Mouse (Mus musculus) E14TG2a.4 (cell line): Measurements from ENCODE around the gene Stx16.

Experiments
- H3K27me3 ChIP-seq: 2 replicates; pipeline ENCODE4 v1.6.1; 2014; ENCODE audit warnings: low read length, control low read depth; ENCODE audit not compliant: insufficient read depth
- H3K36me3 ChIP-seq: 2 replicates; pipeline ENCODE4 v1.6.1; 2014; ENCODE audit warnings: low read length, control low read depth; ENCODE audit not compliant: insufficient read depth
- H3K4me1 ChIP-seq: replicated peaks from 2 replicates; pipeline ENCODE4 v1.6.1; 2014; ENCODE audit warnings: low read depth, low read length, control low read depth
- H3K4me3 ChIP-seq: replicated peaks from 2 replicates; pipeline ENCODE4 v1.5.1; 2014; ENCODE audit warnings: mild to moderate bottlenecking, low read length
- H3K9me3 ChIP-seq: 2 replicates; pipeline ENCODE4 v1.6.1; 2014; ENCODE audit warnings: low read length, control low read depth
- CTCF ChIP-seq: conservative IDR thresholded peaks from 2 replicates; pipeline ENCODE4 v1.5.1; 2014; ENCODE audit warnings: low read length
- NANOG ChIP-seq: IDR thresholded peaks from 2 replicates; pipeline ENCODE4 v1.6.1; 2014; ENCODE audit warnings: borderline replicate concordance, low read length, mixed read lengths
- POU5F1 ChIP-seq: IDR thresholded peaks from 2 replicates; pipeline ENCODE4 v1.6.1; 2014; ENCODE audit warnings: low read length, borderline replicate concordance

The Stx16 gene

DNA sequence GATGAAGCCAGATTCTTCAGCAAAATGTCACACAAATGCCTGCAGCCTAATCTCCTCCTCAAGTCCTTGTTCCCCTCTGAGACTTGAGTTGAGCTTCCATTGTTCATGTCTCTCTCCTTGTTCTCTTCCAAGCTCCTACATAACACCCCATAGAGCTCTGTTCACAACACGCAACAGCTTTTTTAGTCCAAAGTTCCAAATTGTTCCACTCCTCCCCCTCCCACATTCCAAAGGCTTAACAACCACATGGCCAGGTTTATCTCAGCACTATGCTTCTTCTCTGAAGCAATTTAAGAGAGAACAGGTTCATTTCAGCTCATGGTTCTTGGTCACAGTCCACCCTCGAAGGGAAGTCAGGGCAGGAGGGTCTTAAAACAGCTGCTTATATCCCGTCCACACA lies 18.4 kb upstream of the Stx16 start:
- H3K27me3 ChIP-seq, result peaks cover 33% of the 10 kb centered on the region
- 0 out of 2 replicates have a peak, but pooled peaks cover 3% of the 10 kb centered on the region for H3K9me3 ChIP-seq
- peaks cover 6% of the 10 kb centered on the region for H3K4me1 ChIP-seq
- no peak for TF ChIP-seq POU5F1
- TF ChIP-seq NANOG, result no peak
- no peak for TF ChIP-seq CTCF
- no peaks in the 10 kb centered on the region for H3K36me3 ChIP-seq
- H3K4me3 ChIP-seq, result no peak overlapping the region

DNA sequence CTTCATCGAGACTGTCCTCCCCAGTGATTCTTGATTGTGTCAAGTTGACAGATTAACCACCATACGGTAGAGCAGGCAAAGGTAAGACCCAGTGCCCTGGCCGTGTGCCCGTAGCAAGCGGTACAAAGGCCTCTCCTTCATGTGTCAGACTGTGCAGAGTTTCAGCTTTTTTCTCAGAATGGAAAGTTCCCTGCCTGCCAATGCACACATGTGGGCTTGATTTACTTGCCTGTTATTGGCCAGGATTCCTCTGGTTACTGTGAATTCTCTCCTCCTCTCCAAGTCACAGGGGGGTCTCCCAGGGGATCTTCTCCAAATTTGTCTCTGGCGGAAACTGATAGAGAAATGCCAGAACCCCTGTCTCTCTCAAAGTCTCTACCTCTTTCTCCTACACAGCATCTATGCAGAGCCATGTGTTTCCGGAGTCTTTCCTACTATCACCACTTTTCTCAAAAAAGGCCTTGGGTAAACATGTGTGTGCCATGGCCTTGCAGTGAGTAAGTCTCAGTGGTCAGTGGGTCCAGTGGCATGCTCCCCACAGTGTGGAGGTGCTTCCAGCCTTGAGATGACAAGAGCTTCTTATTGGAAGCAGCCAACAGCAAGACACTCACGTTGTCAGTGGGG lies 17.7 kb upstream of the Stx16 start:
- Histone ChIP-seq H3K36me3 (no peaks in the 10 kb centered on the region), H3K4me1 (peaks cover 10% of the 10 kb centered on the region), H3K9me3 (0 out of 2 replicates have a peak, but pooled peaks cover 3% of the 10 kb centered on the region), H3K27me3 (peaks cover 30% of the 10 kb centered on the region), H3K4me3 (no peak overlapping the region)
- TF ChIP-seq POU5F1, result no peak
- no peak for TF ChIP-seq CTCF
- TF ChIP-seq NANOG, result no peak

DNA sequence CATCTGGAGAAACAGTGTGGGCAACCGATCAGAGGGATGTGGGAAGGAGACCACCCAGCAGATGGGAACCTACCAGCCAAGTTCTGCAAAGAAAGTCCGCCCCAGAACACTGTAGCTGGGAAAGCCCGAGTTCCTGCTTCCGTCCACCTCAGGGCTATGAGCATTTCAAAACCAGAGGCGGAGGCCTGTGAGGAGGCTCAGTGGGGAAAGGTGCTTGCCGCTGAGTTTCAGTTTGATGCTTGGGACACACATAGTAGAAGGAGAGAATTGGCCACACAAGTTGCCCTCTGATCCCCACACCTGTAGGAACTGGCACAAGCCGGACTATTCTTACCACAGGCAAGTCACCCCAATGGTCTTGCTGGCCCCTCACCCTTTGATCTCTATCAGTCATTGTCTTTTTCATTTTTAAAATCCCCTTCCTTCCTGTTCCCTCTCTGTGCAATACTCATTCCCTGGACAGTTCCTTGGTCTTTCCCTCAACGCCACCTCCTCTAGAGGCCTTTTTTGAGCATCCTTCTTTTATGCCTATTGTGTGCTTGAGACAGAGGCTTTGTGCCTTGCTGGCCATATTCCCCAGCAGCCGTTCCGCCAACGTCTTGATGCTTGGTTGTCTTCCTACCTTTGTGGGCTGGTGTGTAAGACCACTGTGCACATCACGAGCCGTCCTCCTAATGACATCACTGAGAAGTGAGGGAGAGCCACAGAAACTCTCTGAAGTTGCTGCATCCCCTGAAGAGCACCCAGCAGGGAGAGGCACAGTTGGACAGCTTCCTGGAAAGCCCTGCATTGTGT lies 16.3 kb upstream of the Stx16 start:
- H3K9me3 ChIP-seq, result 0 out of 2 replicates have a peak, but pooled peaks cover 3% of the 10 kb centered on the region
- TF ChIP-seq POU5F1 (no peak), CTCF (no peak), NANOG (no peak)

DNA sequence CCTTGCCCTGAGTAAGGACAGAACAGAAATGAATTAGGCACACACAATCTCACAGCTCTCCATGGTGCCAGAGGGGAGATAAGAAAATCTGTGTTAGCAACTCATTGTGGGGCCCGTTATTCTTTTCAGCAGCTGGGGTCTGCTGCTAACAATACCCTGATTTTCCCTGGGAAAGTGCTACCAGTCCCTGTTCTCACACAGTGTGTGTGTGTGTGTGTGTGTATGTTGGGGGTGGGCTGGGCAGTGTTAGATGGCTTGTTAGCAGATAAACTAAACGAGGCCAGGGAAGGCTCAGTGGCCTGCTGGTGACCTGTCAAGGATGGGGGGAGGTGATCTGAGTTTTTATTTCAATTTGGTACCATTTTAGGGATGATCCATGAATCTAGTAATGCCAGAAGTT lies 14.9 kb upstream of the Stx16 start:
- H3K36me3 ChIP-seq, result no peaks in the 10 kb centered on the region
- TF ChIP-seq POU5F1, result no peak
- TF ChIP-seq NANOG, result no peak
- TF ChIP-seq CTCF, result no peak
- H3K27me3 ChIP-seq, result peaks cover 26% of the 10 kb centered on the region
- 0 out of 2 replicates have a peak, but pooled peaks cover 3% of the 10 kb centered on the region for H3K9me3 ChIP-seq
- no peak overlapping the region for H3K4me3 ChIP-seq
- H3K4me1 ChIP-seq, result peaks cover 8% of the 10 kb centered on the region

More for the DNA sequence above, 16.3 kb upstream of the Stx16 start:
- H3K4me3 ChIP-seq, result no peak overlapping the region
- peaks cover 24% of the 10 kb centered on the region for H3K27me3 ChIP-seq
- H3K4me1 ChIP-seq, result peaks cover 12% of the 10 kb centered on the region
- no peaks in the 10 kb centered on the region for H3K36me3 ChIP-seq

DNA sequence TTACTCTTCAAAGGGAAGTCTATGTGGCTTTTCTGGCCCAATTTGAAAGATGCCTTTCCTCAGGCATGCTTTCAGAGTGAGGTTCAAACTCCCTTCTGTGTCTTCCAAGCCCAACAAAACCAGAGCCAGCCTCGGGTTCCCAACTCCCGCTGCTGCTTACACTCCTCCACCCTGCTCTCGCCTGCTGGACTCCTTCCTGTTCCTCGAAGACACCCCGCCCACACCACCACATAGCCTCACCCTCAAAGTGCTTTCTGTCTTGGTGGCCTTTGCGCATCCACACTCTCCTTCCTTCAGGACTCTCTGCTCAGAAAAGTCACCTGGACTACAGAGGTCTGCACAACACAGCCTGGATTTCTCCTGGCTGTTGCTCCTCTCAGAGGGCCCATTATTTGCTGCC lies 13.0 kb upstream of the Stx16 start:
- peaks cover 8% of the 10 kb centered on the region for H3K4me1 ChIP-seq
- no peak overlapping the region for H3K4me3 ChIP-seq
- H3K27me3 ChIP-seq, result peaks cover 23% of the 10 kb centered on the region
- 0 out of 2 replicates have a peak, but pooled peaks cover 3% of the 10 kb centered on the region for H3K9me3 ChIP-seq
- no peak for TF ChIP-seq POU5F1
- no peaks in the 10 kb centered on the region for H3K36me3 ChIP-seq

DNA sequence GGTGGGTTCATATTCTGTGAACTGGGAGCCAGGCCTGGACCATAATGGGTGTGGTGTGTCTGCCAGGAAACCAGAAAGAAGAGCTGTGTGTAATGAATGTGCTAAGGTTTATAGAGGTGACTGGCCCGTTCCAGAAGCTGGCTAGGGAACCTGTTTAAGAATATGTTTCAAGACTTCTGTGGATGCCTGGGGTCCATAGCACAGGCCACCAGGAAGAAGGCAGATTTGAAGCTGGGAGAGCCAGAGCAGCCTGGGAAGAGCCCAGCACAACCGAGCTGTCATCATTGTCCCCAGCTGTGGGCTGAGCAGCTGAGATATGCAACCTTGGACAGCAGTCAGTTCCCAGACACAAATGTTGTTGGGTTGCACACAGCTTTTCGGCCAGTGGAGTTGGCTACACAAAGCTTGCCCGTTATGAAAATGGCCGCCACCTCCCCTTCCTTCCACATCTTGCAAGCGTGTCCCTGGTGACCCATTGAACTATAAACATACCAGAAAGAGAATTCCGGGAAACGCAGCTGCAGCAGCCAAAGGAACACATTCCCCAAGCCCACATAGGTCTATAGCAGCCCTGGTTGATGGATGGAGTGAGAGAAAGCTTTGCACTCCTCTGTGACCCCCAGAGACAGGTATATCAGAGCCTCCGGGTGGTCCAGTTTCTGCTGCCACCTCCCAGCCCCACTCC lies 12.4 kb upstream of the Stx16 start:
- Histone ChIP-seq H3K36me3 (no peaks in the 10 kb centered on the region), H3K4me1 (peaks cover 8% of the 10 kb centered on the region), H3K9me3 (0 out of 2 replicates have a peak, but pooled peaks cover 3% of the 10 kb centered on the region), H3K4me3 (no peak overlapping the region), H3K27me3 (peaks cover 23% of the 10 kb centered on the region)
- TF ChIP-seq CTCF (no peak), NANOG (no peak), POU5F1 (no peak)

DNA sequence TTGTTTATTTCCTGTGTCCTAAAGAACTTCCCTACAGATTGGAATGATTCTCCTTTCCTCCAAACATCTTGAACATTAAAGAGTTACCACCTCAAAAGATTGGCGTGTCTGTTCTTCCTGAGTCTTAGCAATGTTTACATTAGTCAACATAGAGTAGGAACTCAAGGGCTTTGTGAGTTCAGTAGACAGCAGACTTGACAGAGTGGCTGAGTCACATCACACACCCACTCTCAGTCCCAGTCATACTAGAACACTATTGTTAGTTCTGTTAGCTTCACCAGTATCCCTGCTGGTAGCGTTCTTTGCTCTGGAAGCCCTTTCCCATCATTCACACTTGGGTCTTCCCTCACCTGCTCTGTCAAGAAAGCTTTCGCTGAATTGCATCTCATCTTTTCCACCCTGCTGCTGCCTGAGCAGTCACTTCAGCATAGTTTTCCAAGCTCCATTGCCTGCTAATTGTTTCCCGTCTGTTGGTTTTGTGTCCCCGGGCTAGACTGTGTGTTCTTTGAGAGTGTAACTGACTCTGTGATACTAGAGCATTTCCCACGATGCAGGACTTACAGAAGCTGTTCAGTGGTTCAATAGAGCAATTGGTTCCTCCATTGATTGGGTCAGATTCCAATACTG lies 8.2 kb upstream of the Stx16 start:
- peaks cover 34% of the 10 kb centered on the region for H3K27me3 ChIP-seq
- no peak overlapping the region for H3K4me3 ChIP-seq
- TF ChIP-seq POU5F1, result no peak
- TF ChIP-seq NANOG, result no peak
- TF ChIP-seq CTCF, result no peak
- peaks cover 7% of the 10 kb centered on the region for H3K4me1 ChIP-seq
- no peaks in the 10 kb centered on the region for H3K9me3 ChIP-seq
- H3K36me3 ChIP-seq, result no peaks in the 10 kb centered on the region

DNA sequence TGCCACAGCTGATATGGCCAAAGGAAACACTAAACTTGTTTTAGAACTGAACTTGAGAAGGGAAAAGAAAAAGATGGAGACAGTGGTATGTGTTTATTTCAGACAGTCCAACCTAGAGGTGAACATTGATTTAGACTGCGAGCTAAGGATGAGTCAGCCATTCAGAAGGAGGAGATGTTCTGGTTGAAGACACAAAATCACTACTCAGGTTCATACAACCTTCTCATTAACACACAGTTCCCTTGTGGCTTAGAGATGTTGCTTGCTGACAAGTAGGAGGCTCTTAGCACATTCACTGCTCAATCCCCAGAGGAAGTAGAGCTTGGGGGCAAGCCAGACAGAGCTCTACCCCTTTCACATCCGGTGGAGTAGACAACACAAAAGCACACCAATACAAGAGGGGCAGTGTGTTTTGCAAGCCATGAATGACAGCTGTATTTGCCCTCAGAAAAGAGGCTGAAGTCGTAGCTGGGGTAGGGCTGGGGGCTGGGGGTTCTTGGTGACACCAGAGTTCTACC lies 6.5 kb upstream of the Stx16 start:
- Histone ChIP-seq H3K27me3 (peaks cover 36% of the 10 kb centered on the region), H3K36me3 (no peaks in the 10 kb centered on the region), H3K4me1 (peaks cover 5% of the 10 kb centered on the region), H3K9me3 (no peaks in the 10 kb centered on the region), H3K4me3 (no peak overlapping the region)
- no peak for TF ChIP-seq POU5F1
- TF ChIP-seq CTCF, result no peak
- no peak for TF ChIP-seq NANOG
